Mouse (Mus musculus): ENCODE data around the gene Hist1h3e. TPM values are rescaled to one million over a fixed set of nuclear protein-coding genes. Genes with fewer than 3 reads are reported as not detected.

The Hist1h3e gene
- polyA plus RNA-seq, 1 experiment from 2014 or later = 2.8 TPM

Other genes starting within 250 kb of the Hist1h3e start
- gene Zfp322a, start 193.2 kb downstream of the Hist1h3e start, polyA plus RNA-seq (2017; shearing (Covaris generic)) = 11.3 TPM
- gene Abt1, start 138.5 kb downstream of the Hist1h3e start, polyA plus RNA-seq (2017; shearing (Covaris generic)) = 14.7 TPM
- not detected for gene Btn1a1, start 96.5 kb downstream of the Hist1h3e start, polyA plus RNA-seq (2017; shearing (Covaris generic))
- gene Btn2a2, start 73.5 kb downstream of the Hist1h3e start, polyA plus RNA-seq (2017; shearing (Covaris generic)) = not detected
- gene Hist1h4h, start 31.3 kb downstream of the Hist1h3e start, polyA plus RNA-seq (2017; shearing (Covaris generic)) = 4.7 TPM
- gene Hist1h2af, start 28.5 kb downstream of the Hist1h3e start, polyA plus RNA-seq (2017; shearing (Covaris generic)) = not detected
- gene Hist1h3g, start 26.9 kb downstream of the Hist1h3e start, polyA plus RNA-seq (2017; shearing (Covaris generic)) = not detected
- 0.29 TPM for gene Hist1h2bh, start 19.0 kb downstream of the Hist1h3e start, polyA plus RNA-seq (2017; shearing (Covaris generic))
- 1.1 TPM for gene Hist1h3f, start 18.3 kb downstream of the Hist1h3e start, polyA plus RNA-seq (2017; shearing (Covaris generic))
- gene Hist1h4f, start 10.7 kb downstream of the Hist1h3e start, polyA plus RNA-seq (2017; shearing (Covaris generic)) = not detected
- 0.21 TPM for gene Hist1h1d, start 9.1 kb downstream of the Hist1h3e start, polyA plus RNA-seq (2017; shearing (Covaris generic))
- 1.7 TPM for gene Hist1h2ae, start 8.9 kb upstream of the Hist1h3e start, polyA plus RNA-seq (2017; shearing (Covaris generic))
- 3.7 TPM for gene Hist1h2bg, start 9.0 kb upstream of the Hist1h3e start, polyA plus RNA-seq (2017; shearing (Covaris generic))
- not detected for gene Hist1h2bf, start 11.8 kb upstream of the Hist1h3e start, polyA plus RNA-seq (2017; shearing (Covaris generic))
- gene Hist1h2ad, start 12.0 kb upstream of the Hist1h3e start, polyA plus RNA-seq (2017; shearing (Covaris generic)) = 0.70 TPM
- not detected for gene Hist1h3d, start 13.4 kb upstream of the Hist1h3e start, polyA plus RNA-seq (2017; shearing (Covaris generic))
- gene Hist1h4d, start 19.2 kb upstream of the Hist1h3e start, polyA plus RNA-seq (2017; shearing (Covaris generic)) = 14.8 TPM
- 2.0 TPM for gene Hist1h2be, start 58.8 kb upstream of the Hist1h3e start, polyA plus RNA-seq (2017; shearing (Covaris generic))
- 4.4 TPM for gene Hist1h1e, start 60.2 kb upstream of the Hist1h3e start, polyA plus RNA-seq (2017; shearing (Covaris generic))
- gene Hist1h2ac, start 121.6 kb upstream of the Hist1h3e start, polyA plus RNA-seq (2017; shearing (Covaris generic)) = 0.29 TPM
- 10.1 TPM for gene Hist1h2bc, start 121.8 kb upstream of the Hist1h3e start, polyA plus RNA-seq (2017; shearing (Covaris generic))
- not detected for gene Hist1h1t, start 133.4 kb upstream of the Hist1h3e start, polyA plus RNA-seq (2017; shearing (Covaris generic))
- 4.5 TPM for gene Hist1h4c, start 136.1 kb upstream of the Hist1h3e start, polyA plus RNA-seq (2017; shearing (Covaris generic))
- gene Hfe, start 148.5 kb upstream of the Hist1h3e start, polyA plus RNA-seq (2017; shearing (Covaris generic)) = 0.79 TPM
- gene Hist1h1c, start 176.4 kb upstream of the Hist1h3e start, polyA plus RNA-seq (2017; shearing (Covaris generic)) = 34.3 TPM
- not detected for gene Hist1h3c, start 183.2 kb upstream of the Hist1h3e start, polyA plus RNA-seq (2017; shearing (Covaris generic))
- gene Hist1h2bb, start 184.4 kb upstream of the Hist1h3e start, polyA plus RNA-seq (2017; shearing (Covaris generic)) = not detected
- gene Hist1h2ab, start 188.8 kb upstream of the Hist1h3e start, polyA plus RNA-seq (2017; shearing (Covaris generic)) = not detected
- gene Hist1h3b, start 189.9 kb upstream of the Hist1h3e start, polyA plus RNA-seq (2017; shearing (Covaris generic)) = not detected
- gene Hist1h4b, start 194.6 kb upstream of the Hist1h3e start, polyA plus RNA-seq (2017; shearing (Covaris generic)) = 6.6 TPM
- gene Hist1h4a, start 198.9 kb upstream of the Hist1h3e start, polyA plus RNA-seq (2017; shearing (Covaris generic)) = not detected
- 3.8 TPM for gene Hist1h3a, start 200.0 kb upstream of the Hist1h3e start, polyA plus RNA-seq (2017; shearing (Covaris generic))
- not detected for gene Hist1h1a, start 201.3 kb upstream of the Hist1h3e start, polyA plus RNA-seq (2017; shearing (Covaris generic))
- gene Trim38, start 207.5 kb upstream of the Hist1h3e start, polyA plus RNA-seq (2017; shearing (Covaris generic)) = not detected
- not detected for gene Slc17a2, start 244.6 kb upstream of the Hist1h3e start, polyA plus RNA-seq (2017; shearing (Covaris generic))

Data from effector memory CD4-positive, alpha-beta T cell, adult 5 months (primary cell).